Mouse (Mus musculus) midbrain, embryonic 10.5 days (tissue): ENCODE measurements around the gene Rexo1. TPM values are rescaled to one million over a fixed set of nuclear protein-coding genes. Genes with fewer than 3 reads are reported as not detected.

Experiments
- DNase-seq: peaks from one replicate; pipeline ENCODE4 v3.0.0-alpha.2; 2017; ENCODE audit warnings: low spot score
- H3K27ac ChIP-seq: fragments of 300-500 bp; sonication (generic); replicated peaks from 2 replicates; pipeline ENCODE4 v1.5.1; 2016; ENCODE audit warnings: mild to moderate bottlenecking
- H3K27me3 ChIP-seq: fragments of 300-500 bp; sonication (generic); 2 replicates; pipeline ENCODE4 v1.6.1; 2016; ENCODE audit warnings: low read depth, mild to moderate bottlenecking; ENCODE audit not compliant: poor library complexity, severe bottlenecking
- H3K36me3 ChIP-seq: fragments of 300-500 bp; sonication (generic); 2 replicates; pipeline ENCODE4 v1.6.1; 2016; ENCODE audit warnings: mild to moderate bottlenecking, moderate library complexity
- H3K4me1 ChIP-seq: fragments of 300-500 bp; sonication (generic); 2 replicates; pipeline ENCODE4 v1.6.1; 2016
- H3K4me3 ChIP-seq: fragments of 300-500 bp; sonication (generic); 2 replicates; pipeline ENCODE4 v1.5.1; 2016; ENCODE audit warnings: mild to moderate bottlenecking, moderate library complexity
- H3K9me3 ChIP-seq: fragments of 300-500 bp; sonication (generic); replicated peaks from 2 replicates; pipeline ENCODE4 v1.6.1; 2016; ENCODE audit warnings: mild to moderate bottlenecking
- WGBS: fragments of 180-500 bp; shearing (Covaris S2); methylation state at CpG from one replicate; pipeline ENCODE4 v1.1.7; 2016; 5-methylcytosine and 5-hydroxymethylcytosine counted together
- polyA plus RNA-seq: library from polyadenylated mRNA; unstranded; fragments of >200 nt; fragmentation: Nextera tagmentation; extraction: Ambion mirVana; gene quantifications from 2 replicates; pipeline ENCODE4 v1.2.1, GENCODE M21; 2016

Rexo1 gene
- polyA plus RNA-seq, 1 experiment from 2014 or later: 31.6 TPM

DNA sequence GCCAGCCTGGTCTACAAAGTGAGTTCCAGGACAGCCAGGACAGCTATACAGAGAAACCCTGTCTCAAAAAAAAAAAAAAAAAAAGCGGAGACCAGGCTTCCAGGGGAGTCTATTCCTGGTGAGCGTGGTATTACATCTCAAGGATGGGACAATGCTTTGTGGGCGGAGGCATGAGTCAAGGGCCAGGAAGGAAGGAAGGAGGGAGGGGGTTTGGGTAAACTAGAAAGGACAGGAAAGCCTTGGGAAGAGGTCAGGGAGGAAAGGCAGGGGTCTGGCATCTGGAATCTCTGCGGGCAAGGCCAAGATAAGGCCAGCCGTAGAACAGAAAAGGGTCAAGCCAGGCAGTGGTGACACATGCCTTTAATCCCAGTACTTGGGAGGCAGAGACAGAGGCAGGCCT is 21.9 kb downstream of the Rexo1 start:
- Histone ChIP-seq H3K4me3 (no peak overlapping the region; the same call in 1 of the 2 replicates), H3K36me3 (peaks cover 40% of the 10 kb centered on the region), H3K27ac (no peak overlapping the region), H3K27me3 (peaks cover 41% of the 10 kb centered on the region), H3K9me3 (no peaks in the 10 kb centered on the region), H3K4me1 (peaks cover 25% of the 10 kb centered on the region)
- DNase-seq: no peak
- 50% methylated on average over 5 of the region's 5 CpGs for WGBS

DNA sequence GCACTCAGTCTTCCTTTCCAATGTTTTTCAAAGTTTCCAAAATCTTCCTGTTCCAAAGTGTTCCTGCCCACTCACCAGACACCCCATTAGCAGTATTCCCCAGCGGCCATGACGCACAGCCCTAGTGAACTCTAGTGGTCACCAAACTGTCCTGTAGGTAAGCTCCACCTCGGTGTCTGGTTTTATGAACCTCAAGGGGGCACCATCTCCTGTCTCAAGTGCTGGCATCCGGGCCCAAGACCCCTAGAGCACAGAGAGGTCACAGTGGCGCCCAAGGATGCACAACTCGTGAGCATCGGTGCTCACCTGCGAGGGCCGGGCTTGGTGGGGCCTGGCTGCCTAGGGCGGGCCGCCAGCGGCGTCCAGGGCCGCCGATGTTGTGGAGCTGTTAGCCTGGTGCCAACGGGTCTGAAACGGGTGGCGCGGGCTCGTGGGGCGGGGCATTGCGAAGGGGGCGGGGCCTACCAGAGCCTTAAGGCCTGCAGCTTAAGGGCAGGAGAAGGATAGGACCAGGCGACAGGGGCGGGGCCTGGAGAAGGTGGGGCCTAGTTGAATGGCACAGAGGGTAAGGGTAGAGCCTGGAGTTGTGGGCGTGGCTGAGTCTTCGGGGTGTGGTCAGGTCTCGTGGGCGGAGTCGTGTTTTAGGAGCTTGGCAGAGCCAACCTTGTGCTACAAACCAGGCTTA is 22.5 kb downstream of the Rexo1 start, which contains the start of gene Atp8b3:
TSS of gene Atp8b3 (minus strand) at position 415 of the 685 bp plus-strand sequence.
- 2% methylated on average over 30 of the region's 30 CpGs for WGBS
- H3K4me1 ChIP-seq: peaks cover 31% of the 10 kb centered on the region
- peak; percentile 77 for DNase-seq
- H3K4me3 ChIP-seq: peak within 1 kb of the TSS; percentile 45
- peaks cover 47% of the 10 kb centered on the region for H3K27me3 ChIP-seq
- peak within 1 kb of the TSS; percentile 53 for H3K27ac ChIP-seq
- peaks cover 34% of the 10 kb centered on the region for H3K36me3 ChIP-seq
- H3K9me3 ChIP-seq: no peaks in the 10 kb centered on the region

DNA sequence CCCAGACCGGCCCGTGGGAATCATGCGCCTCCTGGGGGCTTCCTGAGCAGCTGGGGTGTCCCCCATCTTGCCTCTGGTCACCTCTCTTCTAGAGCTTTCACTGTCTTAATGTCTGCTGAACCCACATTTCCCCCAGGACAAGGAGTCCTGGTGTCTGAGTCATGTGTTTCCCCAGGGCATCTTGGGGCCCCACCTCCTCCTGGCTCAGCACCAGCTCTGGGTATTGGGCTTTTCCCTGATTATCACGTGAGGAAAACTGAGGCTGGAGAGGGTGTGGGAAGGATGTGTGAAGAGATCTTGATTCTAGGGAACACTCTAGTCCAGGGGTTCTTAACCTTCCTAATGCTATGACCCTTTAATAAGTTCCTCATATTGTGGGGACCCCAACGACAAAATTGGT is 23.2 kb downstream of the Rexo1 start:
- H3K36me3 ChIP-seq: peaks cover 27% of the 10 kb centered on the region
- peaks cover 35% of the 10 kb centered on the region for H3K4me1 ChIP-seq
- no peak overlapping the region for H3K4me3 ChIP-seq
- H3K9me3 ChIP-seq: no peaks in the 10 kb centered on the region
- H3K27ac ChIP-seq: no peak overlapping the region
- whole genome bisulfite sequencing: 59% methylated on average over 5 of the region's 5 CpGs
- H3K27me3 ChIP-seq: peaks cover 48% of the 10 kb centered on the region
- DNase-seq: no peak

DNA sequence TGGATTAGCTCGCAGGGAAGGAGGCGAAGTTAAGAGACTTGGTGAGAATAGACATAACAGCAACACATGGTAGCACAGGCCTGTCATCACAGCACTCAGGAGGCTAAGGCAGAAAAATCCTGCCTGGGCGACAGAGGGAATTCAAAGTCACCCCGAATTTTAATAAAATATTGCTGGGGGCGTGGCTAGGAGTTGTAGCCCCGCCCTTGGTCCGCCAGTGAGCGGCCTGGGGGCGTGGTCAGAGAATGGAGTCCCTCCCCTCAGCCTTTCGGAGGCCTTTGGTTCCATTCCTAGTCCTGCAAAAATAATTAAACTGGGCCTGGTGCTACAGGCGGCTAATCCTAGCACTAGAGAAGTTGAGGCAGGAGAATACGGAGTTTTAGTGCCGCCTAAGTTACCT is 25.6 kb downstream of the Rexo1 start:
- DNase-seq: peak; percentile 25
- H3K4me1 ChIP-seq: peaks cover 35% of the 10 kb centered on the region
- H3K4me3 ChIP-seq: peak overlapping the region; percentile 33; the same call in 1 of the 2 replicates
- 8% methylated on average over 13 of the region's 13 CpGs for WGBS
- peaks cover 48% of the 10 kb centered on the region for H3K27me3 ChIP-seq
- H3K27ac ChIP-seq: no peak overlapping the region
- peaks cover 2% of the 10 kb centered on the region; the same call in 1 of the 2 replicates for H3K36me3 ChIP-seq
- no peaks in the 10 kb centered on the region for H3K9me3 ChIP-seq

DNA sequence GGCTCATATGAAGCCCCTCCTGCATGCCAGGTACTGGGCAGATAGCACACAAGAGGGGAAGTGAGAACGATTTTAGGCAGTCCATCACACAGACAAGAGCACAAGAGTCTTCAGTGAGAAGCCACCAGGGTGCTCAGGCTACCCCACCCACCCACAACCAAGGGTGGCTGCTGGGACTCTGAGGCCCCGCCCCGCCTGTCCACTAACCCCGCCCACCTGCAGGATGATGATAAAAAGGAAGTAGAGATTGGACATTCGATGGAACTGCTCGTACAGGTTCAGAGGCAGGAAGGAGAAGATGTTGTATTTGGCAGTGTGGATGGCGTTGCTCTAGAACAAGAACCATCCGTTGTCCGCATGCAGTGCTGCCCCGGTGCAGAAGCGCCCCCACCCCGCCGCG is 26.3 kb downstream of the Rexo1 start:
- peaks cover 35% of the 10 kb centered on the region for H3K4me1 ChIP-seq
- peaks cover 48% of the 10 kb centered on the region for H3K27me3 ChIP-seq
- no peaks in the 10 kb centered on the region for H3K36me3 ChIP-seq

DNA sequence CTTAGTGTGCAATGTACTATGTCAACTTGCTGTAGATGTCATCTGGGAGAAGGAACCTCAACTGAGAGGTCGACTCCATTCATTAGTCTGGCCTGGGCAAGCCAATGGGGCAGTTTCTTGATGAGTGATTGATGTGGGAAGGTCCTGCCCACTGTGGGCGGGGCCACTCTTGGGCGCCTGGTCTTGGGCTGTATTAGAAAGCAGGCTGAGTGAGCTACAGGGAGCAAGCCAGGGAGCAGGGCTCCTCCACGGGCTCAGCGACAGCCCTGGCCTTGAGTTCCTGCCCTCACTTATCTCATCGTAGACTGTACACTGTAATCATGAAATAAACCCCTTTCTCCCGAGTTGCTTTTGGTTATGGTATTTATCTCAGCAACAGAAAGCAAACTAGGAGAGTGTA is 27.7 kb downstream of the Rexo1 start:
- H3K27ac ChIP-seq: no peak overlapping the region
- peaks cover 26% of the 10 kb centered on the region for H3K4me1 ChIP-seq
- DNase-seq: no peak
- no peaks in the 10 kb centered on the region for H3K36me3 ChIP-seq
- 18% methylated on average over 7 of the region's 7 CpGs for WGBS
- peaks cover 48% of the 10 kb centered on the region for H3K27me3 ChIP-seq
- H3K9me3 ChIP-seq: no peaks in the 10 kb centered on the region
- no peak overlapping the region for H3K4me3 ChIP-seq

More for the DNA sequence above, 26.3 kb downstream of the Rexo1 start:
- 14% methylated on average over 14 of the region's 14 CpGs for WGBS
- DNase-seq: no peak
- Histone ChIP-seq H3K9me3 (no peaks in the 10 kb centered on the region), H3K27ac (no peak overlapping the region), H3K4me3 (peak overlapping the region; percentile 33)

DNA sequence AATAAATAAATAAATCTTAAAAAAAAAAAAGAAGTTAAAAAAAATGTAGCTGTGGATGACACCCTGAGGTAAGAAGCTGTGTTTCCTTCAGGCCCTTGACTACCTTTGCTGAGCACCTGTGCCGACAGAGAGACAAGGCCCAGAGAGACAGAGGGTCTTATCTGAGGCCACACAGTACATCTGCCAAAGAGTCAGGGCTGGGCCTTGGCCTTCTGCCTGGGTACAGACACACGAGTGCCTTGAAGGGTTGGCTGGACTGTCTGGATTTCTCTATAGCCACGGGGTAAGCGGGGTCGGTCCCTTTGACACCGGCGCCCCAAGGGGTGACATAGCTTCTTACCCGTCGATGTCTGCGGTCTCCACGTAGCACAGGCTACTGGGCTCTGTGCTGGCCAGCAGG is 28.6 kb downstream of the Rexo1 start:
- peaks cover 25% of the 10 kb centered on the region for H3K4me1 ChIP-seq
- no peak for DNase-seq
- H3K4me3 ChIP-seq: no peak overlapping the region
- H3K27ac ChIP-seq: no peak overlapping the region
- H3K9me3 ChIP-seq: no peaks in the 10 kb centered on the region
- WGBS: 86% methylated on average over 11 of the region's 11 CpGs
- H3K27me3 ChIP-seq: peaks cover 47% of the 10 kb centered on the region
- H3K36me3 ChIP-seq: no peaks in the 10 kb centered on the region

DNA sequence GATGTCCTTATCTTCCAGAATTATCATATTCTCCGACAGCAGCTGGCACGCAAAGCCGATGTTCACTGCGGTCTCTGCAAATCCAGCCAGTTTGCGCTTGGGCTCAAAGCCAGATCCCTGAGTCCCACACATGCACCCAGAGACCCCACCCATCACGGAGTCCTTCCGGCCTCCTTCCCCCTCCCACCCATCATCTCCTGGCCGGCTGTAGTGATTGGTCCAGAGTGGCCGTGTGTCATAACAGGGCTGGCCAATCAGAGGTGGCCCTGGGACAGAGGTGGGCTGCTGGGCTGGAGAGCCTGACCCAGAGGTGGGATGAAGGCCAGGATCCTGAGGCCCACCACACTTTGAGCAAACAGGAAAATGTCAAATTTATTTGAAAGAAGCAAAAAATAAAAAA is 35.2 kb downstream of the Rexo1 start:
- peak; percentile 50 for DNase-seq
- Histone ChIP-seq H3K4me1 (peaks cover 9% of the 10 kb centered on the region), H3K27me3 (0 out of 2 replicates have a peak, but pooled peaks cover 8% of the 10 kb centered on the region), H3K36me3 (no peaks in the 10 kb centered on the region), H3K4me3 (peak overlapping the region; percentile 42), H3K27ac (no peak overlapping the region; the same call in 1 of the 2 replicates), H3K9me3 (no peaks in the 10 kb centered on the region)
- WGBS: 27% methylated on average over 9 of the region's 9 CpGs

DNA sequence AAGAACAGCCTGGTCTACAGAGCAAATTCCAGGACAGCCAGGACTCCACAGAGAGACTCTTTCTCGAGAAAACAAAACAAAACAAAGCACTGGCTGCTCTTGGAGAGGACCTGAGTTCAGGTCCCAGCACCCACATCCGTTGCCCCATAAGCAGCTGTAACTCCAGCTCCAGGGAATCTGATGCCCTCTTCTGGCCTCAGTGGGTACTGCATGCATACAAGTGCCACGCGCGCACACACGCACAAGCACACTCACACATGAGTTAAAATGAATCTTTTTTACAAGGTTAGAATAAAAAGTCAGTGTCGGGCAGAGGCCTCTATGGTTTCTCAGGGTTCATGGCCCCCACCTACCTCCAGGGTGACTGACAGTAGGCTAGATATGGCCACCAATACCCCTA is 38.1 kb downstream of the Rexo1 start:
- H3K27ac ChIP-seq: no peak overlapping the region
- peaks cover 9% of the 10 kb centered on the region for H3K4me1 ChIP-seq
- H3K27me3 ChIP-seq: 0 out of 2 replicates have a peak, but pooled peaks cover 6% of the 10 kb centered on the region
- no peaks in the 10 kb centered on the region for H3K9me3 ChIP-seq
- no peak for DNase-seq
- H3K36me3 ChIP-seq: no peaks in the 10 kb centered on the region
- no peak overlapping the region for H3K4me3 ChIP-seq
- 92% methylated on average over 7 of the region's 7 CpGs for WGBS

DNA sequence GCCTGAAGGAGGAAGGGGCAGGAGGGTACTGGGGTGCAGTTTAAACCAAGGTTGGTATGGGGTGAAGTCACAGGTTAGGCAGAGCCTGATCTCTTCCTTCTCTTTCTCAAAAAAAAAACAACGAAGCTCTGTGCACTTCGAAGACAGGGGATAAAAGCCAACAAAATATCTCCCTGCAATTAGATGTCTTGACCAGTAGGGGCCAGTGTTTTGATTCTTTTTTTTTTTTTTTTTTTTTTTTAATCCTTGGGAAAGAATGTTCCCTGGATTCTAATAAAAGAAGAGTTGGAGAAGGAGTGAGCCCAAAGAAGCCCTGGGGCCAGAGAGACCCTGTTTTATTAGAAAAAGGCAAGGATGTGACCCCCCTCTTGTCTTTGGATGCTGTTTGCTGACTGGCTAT is 42.1 kb downstream of the Rexo1 start:
- H3K9me3 ChIP-seq: no peaks in the 10 kb centered on the region
- H3K27ac ChIP-seq: no peak overlapping the region

DNA sequence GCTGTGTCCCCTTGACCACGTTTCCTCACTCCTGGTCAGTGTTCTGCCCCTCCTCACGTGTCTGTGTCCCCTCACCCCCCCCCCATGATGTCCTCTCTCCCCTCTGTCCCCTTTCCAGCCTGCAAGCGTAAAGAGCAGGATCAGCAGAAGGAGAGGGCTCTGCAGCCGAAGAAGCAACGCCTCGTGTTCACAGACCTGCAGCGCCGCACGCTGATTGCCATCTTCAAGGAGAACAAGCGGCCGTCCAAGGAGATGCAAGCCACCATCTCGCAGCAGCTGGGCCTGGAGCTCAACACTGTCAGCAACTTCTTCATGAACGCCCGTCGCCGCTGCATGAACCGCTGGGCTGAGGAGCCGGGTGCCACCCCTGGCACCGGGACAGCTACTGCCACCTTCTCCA is 47.6 kb downstream of the Rexo1 start:
- H3K27me3 ChIP-seq: peaks cover 63% of the 10 kb centered on the region
- H3K27ac ChIP-seq: peak overlapping the region; percentile 73
- DNase-seq: peak; percentile 47
- H3K4me3 ChIP-seq: peak overlapping the region; percentile 42
- no peaks in the 10 kb centered on the region for H3K36me3 ChIP-seq
- peaks cover 35% of the 10 kb centered on the region for H3K4me1 ChIP-seq
- 6% methylated on average over 19 of the region's 19 CpGs for WGBS
- no peaks in the 10 kb centered on the region for H3K9me3 ChIP-seq

More for the DNA sequence above, 42.1 kb downstream of the Rexo1 start:
- H3K4me3 ChIP-seq: no peak overlapping the region
- peaks cover 9% of the 10 kb centered on the region for H3K4me1 ChIP-seq
- H3K27me3 ChIP-seq: peaks cover 13% of the 10 kb centered on the region
- 78% methylated on average over 2 of the region's 2 CpGs for WGBS
- no peaks in the 10 kb centered on the region for H3K36me3 ChIP-seq
- DNase-seq: no peak

DNA sequence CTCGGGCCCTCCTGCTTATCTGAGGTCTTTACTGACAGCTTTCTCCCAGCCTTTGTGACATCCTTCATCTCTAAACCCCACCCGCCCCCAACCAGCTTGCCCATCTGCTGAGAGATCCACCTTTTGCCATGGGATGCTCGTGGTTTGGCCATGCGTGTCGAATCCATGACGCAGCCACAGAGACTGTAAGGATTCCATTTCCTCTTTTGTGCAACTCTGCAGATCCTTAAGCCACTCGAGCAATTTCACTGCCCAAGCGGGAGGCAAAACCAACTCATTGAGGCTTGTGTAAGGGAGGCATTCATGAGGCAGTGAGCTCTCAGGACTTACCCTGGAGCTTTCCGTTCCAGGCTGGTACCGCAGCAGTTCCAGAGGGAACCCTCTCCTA is 51.1 kb downstream of the Rexo1 start:
- no peak for DNase-seq
- H3K4me3 ChIP-seq: no peak overlapping the region; the same call in 1 of the 2 replicates
- no peak overlapping the region for H3K27ac ChIP-seq
- WGBS: 53% methylated on average over 10 of the region's 10 CpGs
- no peaks in the 10 kb centered on the region for H3K36me3 ChIP-seq
- H3K27me3 ChIP-seq: peaks cover 93% of the 10 kb centered on the region
- H3K4me1 ChIP-seq: peaks cover 41% of the 10 kb centered on the region
- no peaks in the 10 kb centered on the region for H3K9me3 ChIP-seq

DNA sequence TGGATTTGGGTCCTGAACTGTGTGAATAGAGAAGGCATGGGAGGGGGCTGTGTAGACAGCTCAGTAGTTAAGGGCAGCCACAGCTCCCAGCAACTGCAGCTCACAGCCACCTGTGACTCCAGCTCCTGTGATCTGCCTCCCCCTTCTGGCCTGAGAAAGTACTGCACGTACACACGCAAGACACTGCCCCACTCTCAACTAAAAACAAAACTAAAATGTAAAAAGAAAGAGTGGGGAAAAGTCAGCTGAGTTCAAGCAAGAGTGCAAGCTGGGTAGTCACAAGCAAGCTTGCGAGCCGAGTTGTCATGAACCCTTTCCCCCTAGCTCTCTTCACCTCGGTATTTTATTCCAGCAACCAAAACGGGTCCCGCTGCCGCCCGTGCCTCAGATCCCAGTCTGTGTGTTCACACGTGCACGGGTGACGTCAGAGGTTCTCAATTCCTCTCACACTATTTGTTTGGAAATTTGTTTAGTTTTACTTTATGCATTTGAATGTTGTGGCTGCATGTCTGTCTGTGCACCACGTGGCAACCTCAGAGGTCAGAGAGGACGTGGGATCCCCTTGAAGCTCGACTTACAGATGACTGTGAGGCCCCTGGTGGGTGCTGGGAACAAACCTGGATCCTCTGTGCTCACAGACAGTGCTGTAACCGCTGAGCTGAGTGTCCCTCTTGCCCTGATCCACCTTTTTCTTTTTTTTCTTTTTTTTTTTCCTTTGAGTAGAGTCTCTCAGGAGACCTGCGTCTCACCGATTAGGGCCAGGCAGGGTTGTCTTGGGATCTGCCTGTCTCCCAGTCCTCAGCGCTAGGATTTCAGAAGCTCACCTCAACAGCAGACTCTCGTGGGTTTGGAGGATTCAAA is 51.7 kb downstream of the Rexo1 start:
- peak; percentile 78 for DNase-seq
- Histone ChIP-seq H3K4me3 (peak overlapping the region; percentile 50), H3K27ac (no peak overlapping the region), H3K36me3 (no peaks in the 10 kb centered on the region), H3K4me1 (peaks cover 41% of the 10 kb centered on the region), H3K9me3 (no peaks in the 10 kb centered on the region), H3K27me3 (peaks cover 93% of the 10 kb centered on the region)
- 13% methylated on average over 20 of the region's 20 CpGs for WGBS
